Mouse (Mus musculus): ENCODE results near the gene Ppp2r2d.

Gene Ppp2r2d

DNA sequence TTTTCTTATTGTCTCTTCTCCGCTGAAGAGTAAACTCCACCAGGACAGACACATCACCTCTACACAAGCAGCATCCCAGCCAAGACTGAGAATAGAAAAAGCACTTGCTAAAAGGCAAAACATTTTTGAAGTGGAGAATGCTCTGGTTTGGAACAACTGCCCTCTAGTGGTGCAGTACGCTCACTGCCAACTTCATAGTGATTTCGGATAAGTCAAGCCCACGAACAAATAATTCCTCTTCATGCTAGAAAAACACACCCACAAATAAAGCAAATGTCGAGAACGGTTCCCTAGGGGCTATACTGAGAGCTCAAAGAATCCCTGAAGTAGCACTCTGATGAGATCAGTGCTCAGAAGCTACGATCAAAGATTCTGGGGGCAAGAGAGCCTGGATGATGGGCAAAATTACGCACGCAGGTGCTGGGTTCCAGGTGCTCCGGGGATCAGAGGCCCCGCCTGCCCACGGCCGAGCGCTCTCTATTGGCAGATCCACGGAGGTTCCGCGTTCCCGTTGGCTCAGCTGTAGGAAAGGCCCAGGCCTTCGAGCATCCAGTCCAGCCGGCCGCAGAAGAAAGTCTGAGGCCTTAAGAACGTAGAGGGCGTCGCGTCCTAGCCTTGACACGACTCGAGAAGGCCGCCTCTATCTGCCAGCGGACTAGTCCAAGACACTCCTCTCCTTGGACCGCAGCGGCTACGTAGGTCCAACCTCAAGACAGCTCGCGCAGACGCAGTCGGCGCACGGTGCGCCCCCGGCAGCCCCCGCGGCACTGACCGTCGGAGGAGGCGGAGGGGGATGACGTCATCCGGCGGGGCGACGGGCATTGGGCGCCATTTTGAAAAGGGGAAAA, at the start of gene Ppp2r2d, which contains the start of gene Mapk1ip1:
Ppp2r2d (plus strand) TSS at position 536 of the 848 bp plus-strand sequence.
Mapk1ip1 (minus strand) TSS at position 730 of the 848 bp plus-strand sequence.
- DNase-seq (ENCODE audit: low read depth, low spot score), result peak; percentile 95

DNA sequence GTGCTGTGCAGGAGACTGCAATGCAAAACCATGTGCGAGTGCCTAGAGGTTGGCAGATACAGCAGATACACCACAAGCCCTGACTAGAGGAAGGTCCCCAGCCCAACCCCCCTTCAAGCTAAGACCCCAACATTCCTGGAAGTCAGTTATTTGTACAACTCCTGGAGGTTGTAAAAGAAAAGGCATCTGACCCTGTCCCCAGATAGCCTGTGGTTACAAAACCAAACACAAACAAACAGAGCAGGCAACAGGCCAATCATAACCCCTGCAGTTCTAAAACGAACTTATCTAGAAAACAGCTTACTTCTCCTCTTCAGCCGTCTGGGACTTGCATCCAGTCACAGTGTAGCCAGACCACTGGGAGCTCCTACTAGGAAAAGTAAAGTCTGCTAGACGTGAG, 42.5 kb upstream of the Ppp2r2d start:
- DNase-seq (ENCODE audit: low read depth, low spot score), result no peak

- no peak for DNase-seq (ENCODE audit: low read depth, low spot score)
Observed at GRCm38 (mm10) chr7:138807146-138807545, 38.7 kb upstream of the Ppp2r2d start.

DNA sequence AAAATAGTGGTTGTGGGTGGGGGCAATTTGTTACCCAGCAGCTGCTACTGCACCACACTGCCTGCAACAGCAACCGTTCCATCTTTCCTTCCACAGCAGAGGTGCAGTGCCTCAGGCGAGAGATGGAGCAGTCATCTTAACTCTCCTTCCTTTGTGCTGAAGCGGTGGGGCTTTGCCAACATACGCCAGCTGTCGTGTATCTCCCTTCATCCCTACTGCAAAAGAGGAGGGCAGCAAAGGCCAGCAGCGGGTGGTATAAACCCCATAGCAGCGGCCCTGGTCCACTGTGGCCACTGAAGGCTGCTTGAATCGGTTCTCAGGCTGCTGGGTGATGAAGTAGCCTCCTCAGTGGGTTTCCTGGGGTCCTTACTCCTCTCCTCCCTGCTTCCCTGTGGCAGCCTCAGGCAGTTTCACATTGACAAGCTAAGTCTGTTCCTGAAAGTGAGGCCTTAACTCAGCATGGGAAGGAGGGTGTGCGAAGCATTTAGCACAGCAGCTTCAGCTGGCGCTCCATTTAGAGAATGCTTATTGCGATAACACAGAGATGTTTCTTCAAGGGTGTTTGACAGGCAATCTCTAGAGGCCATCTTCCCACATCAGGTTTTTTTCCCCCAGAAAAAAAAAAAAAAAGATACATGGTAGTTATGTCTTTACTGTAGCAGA, 32.5 kb upstream of the Ppp2r2d start:
- DNase-seq (ENCODE audit: low read depth, low spot score), result no peak

GRCm38 (mm10) chr7:138818314-138818713, 27.6 kb upstream of the Ppp2r2d start:
- DNase-seq (ENCODE audit: low read depth, low spot score), result no peak

- DNase-seq (ENCODE audit: low read depth, low spot score), result no peak
Observed at GRCm38 (mm10) chr7:138824423-138824822, 21.5 kb upstream of the Ppp2r2d start.

DNA sequence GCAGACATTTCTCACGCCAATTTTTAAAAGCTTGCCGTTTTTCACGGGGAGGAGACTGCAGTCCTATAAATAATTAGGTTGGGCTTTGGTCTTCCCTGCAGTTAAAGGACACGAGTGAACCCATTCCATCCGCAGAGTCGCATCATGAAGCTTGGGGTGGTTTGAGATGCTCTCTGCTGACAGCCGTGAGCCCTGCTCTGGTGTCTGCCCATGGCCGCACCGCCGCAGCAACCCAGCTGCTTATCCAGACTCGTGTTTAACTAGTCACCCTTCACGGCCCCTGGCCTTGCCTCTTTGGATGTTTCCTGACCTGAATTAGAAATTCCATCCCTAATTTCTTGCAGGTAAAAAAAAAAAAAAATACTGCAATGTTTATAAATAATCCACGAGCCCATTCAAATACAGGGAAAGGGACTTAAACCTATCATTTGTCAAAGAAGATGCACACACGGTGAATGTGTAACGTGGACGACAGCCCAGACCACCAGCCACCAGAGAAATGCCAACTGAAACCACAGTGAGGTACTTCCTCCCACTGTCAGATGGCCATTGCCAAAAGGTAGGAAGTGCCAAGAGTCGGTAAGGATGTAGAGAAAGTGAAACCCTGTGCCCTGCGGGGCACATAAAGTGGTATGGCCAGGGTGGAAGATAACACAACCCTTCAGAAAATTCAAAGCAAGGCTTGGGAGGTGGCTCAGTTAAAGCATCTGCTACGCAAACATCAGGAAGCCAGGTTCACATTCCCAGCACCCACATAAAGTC, 20.7 kb upstream of the Ppp2r2d start:
- no peak for DNase-seq (ENCODE audit: low read depth, low spot score)

- peak; percentile 51 for DNase-seq (ENCODE audit: low read depth, low spot score)
Observed at GRCm38 (mm10) chr7:138827812-138828211, 18.1 kb upstream of the Ppp2r2d start.

- DNase-seq (ENCODE audit: low read depth, low spot score), result no peak
Observed at GRCm38 (mm10) chr7:138835028-138835427, 10.9 kb upstream of the Ppp2r2d start.

- DNase-seq (ENCODE audit: low read depth, low spot score), result peak; percentile 63
Observed at GRCm38 (mm10) chr7:138840594-138841021, 5.3 kb upstream of the Ppp2r2d start.

DNA sequence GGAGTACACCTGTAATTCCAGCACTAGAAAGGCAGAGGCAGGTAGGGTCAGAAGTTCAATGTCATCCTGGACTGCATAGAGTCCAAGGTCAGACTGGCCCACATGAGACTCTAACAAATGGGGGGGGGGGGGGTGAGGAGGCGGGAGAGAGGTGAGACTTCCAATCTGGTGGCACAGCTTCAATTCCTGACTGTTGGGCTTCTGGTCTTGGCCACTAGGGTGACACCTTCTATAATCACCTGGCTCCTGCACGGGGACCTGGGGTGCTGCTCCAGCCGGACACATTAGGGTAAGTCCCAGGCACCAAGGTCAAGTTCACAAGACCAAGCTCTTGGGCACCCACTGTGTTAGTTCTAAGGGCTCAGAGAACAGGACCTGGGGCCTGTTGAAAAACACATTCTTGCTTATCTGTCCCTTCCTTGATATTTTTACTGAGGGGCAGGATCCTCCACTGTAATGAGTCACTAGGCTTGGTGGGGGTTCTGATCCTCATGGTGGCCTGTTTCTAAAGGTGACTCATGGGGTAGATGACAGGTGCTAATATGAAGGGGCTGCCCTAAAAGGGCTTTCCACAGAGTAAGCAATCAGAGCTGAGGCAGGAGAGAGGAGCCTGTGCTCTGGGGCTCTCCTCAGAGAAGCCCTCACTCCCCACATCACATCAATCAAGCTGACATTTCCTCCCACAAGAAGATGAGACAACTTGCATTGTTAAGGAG, 4.3 kb upstream of the Ppp2r2d start:
- no peak for DNase-seq (ENCODE audit: low read depth, low spot score)

- no peak for DNase-seq (ENCODE audit: low read depth, low spot score)
Observed at GRCm38 (mm10) chr7:138843421-138843820, 2.5 kb upstream of the Ppp2r2d start.

- no peak for DNase-seq (ENCODE audit: low read depth, low spot score)
Observed at GRCm38 (mm10) chr7:138845111-138845510, 768 bp upstream of the Ppp2r2d start.

GRCm38 (mm10) chr7:138846502-138846991, 668 bp downstream of the Ppp2r2d start:
- DNase-seq (ENCODE audit: low read depth, low spot score), result no peak

GRCm38 (mm10) chr7:138847316-138848027, 1.6 kb downstream of the Ppp2r2d start:
- no peak for DNase-seq (ENCODE audit: low read depth, low spot score)

DNA sequence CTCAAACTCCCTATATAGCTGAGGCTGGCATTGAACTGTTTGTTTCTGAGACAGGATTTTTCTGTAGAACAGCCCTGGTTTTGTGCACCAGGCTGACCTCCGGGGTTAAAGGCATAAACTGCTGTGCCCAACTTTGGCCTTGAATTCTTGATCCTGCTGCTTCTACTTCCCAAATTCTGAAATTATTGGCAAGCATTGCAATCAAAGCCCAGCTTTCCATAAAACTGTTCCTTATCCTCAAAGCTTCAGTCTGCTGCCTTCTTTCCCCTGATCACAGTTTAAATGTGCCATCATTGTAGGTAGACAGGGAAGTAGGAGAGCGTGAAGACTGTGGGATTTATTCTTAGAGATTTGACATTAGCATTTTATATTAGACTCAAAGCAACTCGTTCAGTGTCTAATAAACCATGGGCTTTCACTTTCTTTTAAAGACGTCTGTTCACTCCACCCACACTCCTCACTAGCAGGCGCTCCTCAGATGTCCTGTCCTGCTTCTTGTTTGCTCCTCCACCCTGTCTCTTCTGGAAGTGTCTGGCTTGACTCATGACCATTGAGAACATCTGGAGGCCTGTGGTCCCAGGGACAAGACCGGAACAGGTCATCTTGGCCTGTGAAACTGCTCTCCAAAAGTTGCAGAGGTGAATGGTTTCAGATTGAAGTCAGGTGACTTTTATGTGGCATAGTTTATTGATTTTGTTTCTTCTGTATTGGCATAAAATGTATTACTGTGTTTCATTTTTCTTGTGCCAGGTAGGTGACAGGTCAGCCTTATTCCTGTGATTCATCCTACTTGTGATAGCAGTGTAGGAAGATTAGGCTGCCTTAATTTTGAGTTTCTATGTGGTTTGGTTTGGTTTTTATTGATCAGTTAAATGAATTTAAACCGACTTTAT, 2.4 kb downstream of the Ppp2r2d start:
- no peak for DNase-seq (ENCODE audit: low read depth, low spot score)

DNA sequence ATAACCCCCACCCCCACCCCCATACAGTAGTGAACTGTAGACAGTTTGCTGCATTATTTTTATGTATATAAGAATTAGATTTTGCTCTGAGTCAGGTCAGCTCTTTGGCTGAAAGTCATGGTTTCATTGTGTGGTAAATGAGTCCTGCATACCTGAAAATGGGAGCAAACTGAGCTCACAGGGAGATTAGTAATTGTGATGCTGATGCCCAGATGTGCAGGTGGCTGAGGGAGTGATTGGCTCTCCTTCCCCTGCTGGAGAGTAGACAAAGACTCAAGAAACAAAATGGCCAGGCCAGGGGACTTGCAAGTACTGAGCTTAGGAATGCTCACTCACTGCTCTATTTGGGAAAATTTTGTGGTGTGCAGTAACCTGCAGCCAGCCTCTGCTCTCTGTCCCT, 4.2 kb downstream of the Ppp2r2d start:
- no peak for DNase-seq (ENCODE audit: low read depth, low spot score)

GRCm38 (mm10) chr7:138853417-138854031, 7.6 kb downstream of the Ppp2r2d start:
- no peak for DNase-seq (ENCODE audit: low read depth, low spot score)

DNA sequence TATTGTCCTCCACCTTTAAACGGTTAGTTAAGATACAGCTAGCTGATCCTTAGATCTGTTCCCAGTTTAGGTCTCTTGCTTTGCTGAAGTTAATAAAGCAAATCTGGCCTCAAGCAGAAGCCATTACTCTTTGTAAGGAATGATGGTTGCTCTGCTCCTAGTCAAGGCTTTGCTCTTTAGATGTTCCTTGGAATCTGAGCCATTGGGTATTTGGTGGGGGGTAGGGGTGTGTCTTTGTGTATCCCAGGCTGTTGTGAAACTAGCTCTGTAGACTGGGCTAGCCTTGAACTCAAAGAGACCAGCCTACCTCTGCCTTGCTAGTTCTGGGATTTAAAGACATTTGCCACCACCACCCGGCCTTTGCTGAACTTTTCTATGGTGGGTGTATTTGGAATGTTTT, 8.3 kb downstream of the Ppp2r2d start:
- DNase-seq (ENCODE audit: low read depth, low spot score), result no peak

All from retina, postnatal 7 days (tissue).